Mouse (Mus musculus) right cerebral cortex, postnatal 4 days (tissue): ENCODE data around the gene Usf3.

ENCODE experiments used
- DNase-seq: peaks from one replicate; pipeline ENCODE4 v3.0.0-alpha.2; 2022

Gene Usf3

DNA sequence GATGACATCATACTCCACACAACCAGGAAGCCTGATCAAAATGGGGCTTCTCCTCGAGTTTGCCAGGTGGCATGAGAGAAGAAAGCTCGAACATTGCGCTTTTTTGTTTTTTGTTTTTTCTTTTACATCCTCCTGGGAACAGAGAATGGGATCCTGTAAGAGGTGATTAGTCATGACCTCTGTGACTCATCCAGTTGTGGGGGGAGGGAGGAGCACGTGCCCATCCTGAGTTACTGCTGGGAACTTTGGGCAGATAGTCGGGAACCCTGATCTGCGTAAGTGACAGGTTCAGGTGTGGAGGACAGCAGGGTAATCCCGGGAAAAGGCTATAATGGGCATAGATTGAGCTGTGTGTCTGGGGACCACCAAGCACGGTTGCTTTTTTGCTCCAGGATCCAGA lies 67.4 kb downstream of the Usf3 start:
- no peak for DNase-seq

DNA sequence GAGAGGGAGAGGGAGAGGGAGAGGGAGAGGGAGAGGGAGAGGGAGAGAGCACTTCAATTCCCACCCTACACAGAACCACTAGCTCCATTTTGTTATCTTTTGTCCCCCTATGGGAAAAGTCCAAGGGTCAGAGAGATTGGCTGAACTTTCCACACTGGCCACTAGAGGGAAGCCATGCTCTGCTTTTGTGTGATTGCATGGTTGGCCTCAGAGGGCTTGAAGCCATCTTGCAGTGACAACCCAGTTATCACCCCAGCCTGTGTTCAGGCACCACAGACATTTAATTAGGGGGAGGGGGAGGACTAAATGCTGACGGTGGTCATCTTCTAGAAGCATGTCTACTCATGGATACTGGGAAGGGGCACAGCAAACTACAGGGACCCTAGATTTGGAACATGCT lies 69.6 kb downstream of the Usf3 start:
- peak; percentile 51 for DNase-seq

DNA sequence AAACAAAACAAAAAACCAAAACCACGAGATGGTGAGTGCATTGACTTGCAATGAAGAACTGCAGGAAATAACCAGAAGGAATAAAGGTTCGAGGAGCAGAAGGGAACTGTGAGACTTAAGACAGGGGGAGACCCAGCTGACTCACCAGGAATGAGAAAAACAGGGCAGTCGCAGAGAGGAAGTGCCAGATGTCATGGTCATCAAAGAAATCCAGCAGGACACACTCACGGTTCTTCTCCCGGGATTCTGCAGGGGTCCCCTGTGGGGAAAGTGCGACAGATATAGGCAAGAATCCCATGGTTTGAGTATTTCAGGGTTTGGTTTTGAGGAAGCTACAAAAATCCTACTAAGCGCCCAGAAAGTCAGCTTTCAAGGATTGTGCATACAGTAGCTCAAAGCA lies 70.3 kb downstream of the Usf3 start:
- no peak for DNase-seq

- DNase-seq = no peak
These were observed 76.9 kb downstream of the Usf3 start for GRCm38 (mm10) chr16:44249985-44250384.

GRCm38 (mm10) chr16:44252735-44253134 lies 79.7 kb downstream of the Usf3 start:
- DNase-seq = no peak

DNA sequence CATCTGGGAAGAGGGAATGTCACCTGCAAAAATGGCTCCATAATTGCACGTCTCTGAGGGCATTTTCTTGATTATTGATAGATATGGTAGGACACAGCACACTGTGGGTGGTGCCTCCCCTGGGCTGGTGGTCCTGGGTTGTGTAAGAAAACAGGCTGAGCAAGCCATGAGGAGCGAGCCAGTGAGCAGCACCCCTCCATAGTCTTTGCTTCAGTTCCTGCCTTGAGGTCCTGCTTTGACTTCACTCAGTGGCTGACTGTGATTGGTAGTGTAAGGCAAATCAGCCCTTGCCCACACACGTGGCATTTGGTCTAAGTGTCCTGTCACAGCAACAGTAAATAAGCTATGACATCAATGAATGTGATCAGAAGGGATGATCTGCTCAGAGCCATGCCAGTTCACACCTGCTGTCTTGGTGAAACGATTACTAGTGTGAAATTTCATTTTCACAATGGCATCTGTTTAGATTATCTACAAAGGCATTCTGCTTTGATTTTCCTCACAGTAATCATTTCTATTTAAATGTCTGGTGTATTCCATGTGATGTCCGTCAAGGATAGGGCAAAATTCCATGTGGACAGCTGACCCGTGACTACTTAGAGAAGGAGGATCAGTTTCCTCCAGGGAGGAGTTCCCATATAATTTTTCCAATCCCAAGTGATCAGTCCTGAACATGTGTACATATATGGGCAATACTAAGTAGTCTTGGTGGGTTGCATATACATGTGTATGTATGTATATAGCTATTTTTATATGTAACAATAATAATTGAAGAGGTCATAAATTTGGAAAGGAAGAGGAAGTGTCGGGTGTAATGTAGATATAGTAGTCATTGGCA lies 81.0 kb downstream of the Usf3 start:
- no peak for DNase-seq

DNA sequence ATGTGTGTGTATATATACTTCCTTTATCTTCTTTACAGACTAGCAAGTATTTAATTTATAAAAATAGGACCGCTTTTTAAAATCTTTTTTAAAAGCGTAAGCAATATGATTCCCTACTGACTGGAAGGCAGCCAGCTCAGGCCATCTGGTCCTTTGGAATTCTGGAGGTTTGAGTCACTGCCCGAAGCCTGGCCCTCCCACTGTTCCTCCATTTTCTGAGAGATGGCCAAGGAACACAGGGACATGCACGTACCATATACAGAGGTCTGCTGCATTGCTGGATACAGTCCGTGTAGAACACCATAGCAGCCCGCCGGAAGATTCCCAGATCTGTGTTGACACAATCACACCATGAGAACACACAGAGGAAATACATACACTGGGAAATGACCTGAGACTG lies 81.7 kb downstream of the Usf3 start:
- peak; percentile 63 for DNase-seq

GRCm38 (mm10) chr16:44257476-44257875 lies 84.4 kb downstream of the Usf3 start:
- DNase-seq = no peak

DNA sequence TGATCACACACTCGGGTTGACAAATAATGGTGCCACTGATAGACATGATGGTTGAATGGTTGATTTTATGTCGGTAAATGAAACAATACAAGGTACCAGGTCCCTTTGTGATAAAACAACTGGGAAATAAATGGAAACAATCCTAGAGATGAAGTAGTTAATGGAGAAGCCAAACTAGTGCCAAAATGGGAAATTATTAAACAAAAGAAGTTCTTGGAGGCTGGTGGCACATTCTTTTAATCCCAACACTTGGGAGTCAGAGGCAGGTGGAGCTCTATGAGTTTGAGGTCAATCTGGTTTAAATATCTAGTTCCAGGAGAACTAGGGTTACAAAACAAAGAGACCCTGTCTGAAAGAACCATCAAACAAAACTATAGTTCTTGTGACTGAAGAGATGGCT lies 91.9 kb downstream of the Usf3 start:
- no peak for DNase-seq

DNA sequence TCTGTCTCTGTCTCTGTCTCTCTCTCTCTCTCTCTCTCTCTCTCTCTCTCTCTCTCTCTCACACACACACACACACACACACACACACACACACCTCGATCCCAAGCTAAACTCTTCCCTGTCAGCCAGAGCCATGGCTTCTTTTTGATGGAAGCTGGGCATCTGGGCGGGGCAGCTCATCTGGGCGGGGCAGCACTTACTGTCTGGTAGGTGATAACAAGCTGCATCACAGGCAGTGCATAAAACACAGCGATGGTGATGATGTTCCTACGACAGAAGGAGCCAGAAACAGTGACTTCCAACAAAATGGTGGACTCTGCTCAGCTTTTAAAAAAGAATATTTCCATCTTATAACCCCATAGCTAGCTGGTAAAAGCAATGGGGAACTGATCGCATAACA lies 92.5 kb downstream of the Usf3 start:
- DNase-seq = no peak

- no peak for DNase-seq
These were observed 95.6 kb downstream of the Usf3 start for GRCm38 (mm10) chr16:44268541-44269215.

DNA sequence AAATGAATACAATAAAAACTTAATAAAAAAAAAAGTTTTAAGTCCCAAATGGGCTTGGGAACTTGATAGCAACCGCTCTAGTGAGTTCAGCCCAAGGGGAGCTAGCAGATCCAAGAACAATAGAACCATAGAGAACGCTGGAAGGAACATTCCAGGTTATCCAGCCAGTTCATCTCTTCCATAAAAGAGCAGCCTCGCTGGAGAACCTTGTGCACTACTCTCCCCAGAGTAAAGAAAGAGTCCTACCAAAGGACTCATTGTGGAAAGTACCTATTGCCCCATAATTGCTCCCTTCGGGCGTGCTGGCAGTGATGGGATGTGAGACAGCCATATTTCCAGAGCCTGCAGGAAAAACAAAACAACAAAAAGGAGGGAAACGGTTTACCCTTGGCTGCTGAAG lies 96.5 kb downstream of the Usf3 start:
- no peak for DNase-seq

DNA sequence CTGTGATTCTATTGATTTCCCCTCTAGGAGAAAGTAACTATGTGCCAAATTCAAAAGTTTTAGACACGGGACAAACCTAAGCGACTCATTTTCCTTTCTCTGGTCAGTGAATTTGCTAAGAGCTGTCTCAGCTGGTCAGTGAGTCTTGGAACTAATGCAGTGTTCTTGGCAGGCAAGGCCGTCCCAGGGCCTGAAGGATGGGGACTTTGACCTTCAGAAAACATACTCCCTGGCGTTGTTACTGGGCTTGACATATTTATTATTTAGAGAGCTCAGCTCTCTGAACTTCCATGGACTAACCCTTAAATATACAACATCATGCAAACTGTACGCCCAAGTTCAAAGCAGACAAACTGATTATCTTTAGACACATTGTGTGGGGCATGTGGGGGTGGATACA lies 97.6 kb downstream of the Usf3 start:
- DNase-seq = no peak

- DNase-seq = no peak
These were observed 98.5 kb downstream of the Usf3 start for GRCm38 (mm10) chr16:44271371-44272038.
